Mouse (Mus musculus): Measurements from ENCODE around the gene Sept9. TPM values are rescaled to one million over a fixed set of nuclear protein-coding genes. Genes with fewer than 3 reads are reported as not detected.

The Sept9 gene
- polyA plus RNA-seq, 1 experiment from 2014 or later, result 96.5 TPM

DNA sequence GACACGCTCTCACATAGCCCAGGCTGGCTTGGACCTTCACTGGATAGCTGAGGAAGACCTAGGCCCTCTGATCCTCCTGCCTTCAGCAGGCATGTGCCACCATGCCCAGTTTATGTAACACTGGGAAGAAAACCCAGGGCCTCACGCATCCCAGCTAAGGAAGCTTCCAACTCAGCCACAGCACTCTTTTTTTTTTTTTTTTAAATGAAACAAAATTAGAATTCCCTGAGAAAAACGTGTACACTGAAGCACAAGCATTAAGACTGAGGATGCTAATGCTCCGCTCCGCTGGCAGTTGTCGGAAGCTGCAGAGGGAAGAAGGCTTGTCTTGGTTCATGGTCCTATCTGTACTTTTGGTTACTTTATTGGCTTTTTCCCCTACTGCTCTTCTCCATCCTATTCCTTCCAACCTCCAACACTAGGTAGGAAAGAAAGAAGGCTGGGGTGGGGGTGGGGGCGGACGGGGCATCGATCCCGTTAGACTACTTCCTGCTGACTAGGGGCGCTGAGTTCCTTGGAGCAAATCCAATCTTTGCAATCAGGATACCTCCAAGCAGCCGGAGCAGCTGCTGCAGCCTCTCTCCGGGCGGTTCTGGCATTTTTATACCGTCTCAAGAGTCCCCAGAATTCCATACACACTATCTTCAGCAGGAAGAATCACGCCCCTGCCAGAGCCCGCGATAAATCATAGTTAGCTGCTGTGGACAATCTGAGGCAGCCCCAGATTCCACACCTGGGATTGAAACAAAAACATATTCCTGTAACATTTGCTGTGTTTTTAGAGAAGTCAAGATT, 25.2 kb upstream of the Sept9 start:
- peak overlapping the region; percentile 20; the same call in 1 of the 2 replicates for H3K9ac ChIP-seq
- ATAC-seq (ENCODE audit: low FRiP score), result no peak
- H3K27me3 ChIP-seq (ENCODE audit: control insufficient read depth, insufficient read depth, low read length), result no peaks in the 10 kb centered on the region
- H3K36me3 ChIP-seq (replicated peaks; ENCODE audit: control insufficient read depth, insufficient read depth), result no peaks in the 10 kb centered on the region
- peak overlapping the region; percentile 38 for H3K4me2 ChIP-seq (replicated peaks)
- 42% methylated on average over 18 of the region's 18 CpGs for WGBS
- DNase-seq (ENCODE audit: low spot score), result no peak
- peaks cover 15% of the 10 kb centered on the region for H3K4me1 ChIP-seq (replicated peaks; ENCODE audit: control insufficient read depth, insufficient read depth, low read length)
- no peak overlapping the region for H3K4me3 ChIP-seq (replicated peaks; ENCODE audit: low read length)
- H3K27ac ChIP-seq, result peak overlapping the region; percentile 14; the same call in 1 of the 2 replicates
- H3K9me3 ChIP-seq (ENCODE audit: control insufficient read depth, low read length), result no peaks in the 10 kb centered on the region

GRCm38 (mm10) chr11:117174924-117175323, 24.5 kb upstream of the Sept9 start:
- Histone ChIP-seq H3K27me3 (ENCODE audit: control insufficient read depth, insufficient read depth, low read length) (no peaks in the 10 kb centered on the region), H3K36me3 (replicated peaks; ENCODE audit: control insufficient read depth, insufficient read depth) (no peaks in the 10 kb centered on the region), H3K4me1 (replicated peaks; ENCODE audit: control insufficient read depth, insufficient read depth, low read length) (peaks cover 13% of the 10 kb centered on the region), H3K9me3 (ENCODE audit: control insufficient read depth, low read length) (no peaks in the 10 kb centered on the region), H3K4me2 (replicated peaks) (peak overlapping the region; percentile 38), H3K4me3 (replicated peaks; ENCODE audit: low read length) (no peak overlapping the region), H3K27ac (peak overlapping the region; percentile 14; the same call in 1 of the 2 replicates), H3K9ac (peak overlapping the region; percentile 20; the same call in 1 of the 2 replicates)
- DNase-seq (ENCODE audit: low spot score) (no peak), ATAC-seq (ENCODE audit: low FRiP score) (no peak)
- WGBS, result 50% methylated on average over 15 of the region's 15 CpGs

DNA sequence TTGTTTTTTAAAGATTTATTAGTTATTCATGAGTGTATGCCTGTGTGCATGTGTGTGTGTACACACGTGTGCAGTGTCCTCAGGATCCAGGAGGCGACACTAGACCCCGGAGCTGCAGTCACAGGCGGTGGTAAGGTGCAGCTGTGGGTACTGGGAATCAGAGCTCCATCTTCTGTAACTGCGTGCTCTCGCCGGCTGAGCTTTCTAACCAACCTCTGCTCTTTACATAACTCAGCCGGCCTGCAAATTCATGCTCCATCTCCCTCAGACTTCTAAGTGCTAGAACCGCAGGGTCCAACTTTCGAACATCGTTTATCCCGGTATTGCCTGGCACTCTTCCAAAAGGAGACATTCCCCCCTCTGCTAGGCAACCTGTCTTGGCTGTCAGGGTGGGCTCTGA, 24.0 kb upstream of the Sept9 start:
- H3K36me3 ChIP-seq (replicated peaks; ENCODE audit: control insufficient read depth, insufficient read depth), result no peaks in the 10 kb centered on the region
- H3K9ac ChIP-seq, result no peak overlapping the region
- ATAC-seq (ENCODE audit: low FRiP score) (no peak), DNase-seq (ENCODE audit: low spot score) (no peak)
- H3K4me2 ChIP-seq (replicated peaks), result no peak overlapping the region
- no peaks in the 10 kb centered on the region for H3K27me3 ChIP-seq (ENCODE audit: control insufficient read depth, insufficient read depth, low read length)
- no peak overlapping the region for H3K4me3 ChIP-seq (replicated peaks; ENCODE audit: low read length)
- WGBS, result 76% methylated on average over 12 of the region's 12 CpGs
- H3K4me1 ChIP-seq (replicated peaks; ENCODE audit: control insufficient read depth, insufficient read depth, low read length), result peaks cover 9% of the 10 kb centered on the region
- no peaks in the 10 kb centered on the region for H3K9me3 ChIP-seq (ENCODE audit: control insufficient read depth, low read length)
- H3K27ac ChIP-seq, result no peak overlapping the region

- WGBS, result 43% methylated on average over 5 of the region's 5 CpGs
- Histone ChIP-seq H3K4me1 (replicated peaks; ENCODE audit: control insufficient read depth, insufficient read depth, low read length) (peaks cover 9% of the 10 kb centered on the region), H3K9me3 (ENCODE audit: control insufficient read depth, low read length) (no peaks in the 10 kb centered on the region; the same call in 1 of the 2 replicates), H3K4me3 (replicated peaks; ENCODE audit: low read length) (no peak overlapping the region), H3K36me3 (replicated peaks; ENCODE audit: control insufficient read depth, insufficient read depth) (no peaks in the 10 kb centered on the region), H3K9ac (no peak overlapping the region), H3K27ac (no peak overlapping the region), H3K4me2 (replicated peaks) (no peak overlapping the region), H3K27me3 (ENCODE audit: control insufficient read depth, insufficient read depth, low read length) (no peaks in the 10 kb centered on the region)
- no peak for DNase-seq (ENCODE audit: low spot score)
- peak; percentile 48; the same call in 1 of the 2 replicates for ATAC-seq (ENCODE audit: low FRiP score)
Measured at GRCm38 (mm10) chr11:117176304-117176703, 23.2 kb upstream of the Sept9 start.

GRCm38 (mm10) chr11:117176900-117177299, 22.6 kb upstream of the Sept9 start:
- H3K27ac ChIP-seq, result no peak overlapping the region
- ATAC-seq (ENCODE audit: low FRiP score), result 0 out of 2 replicates have a peak, but pooled peaks have one; percentile 17
- H3K4me2 ChIP-seq (replicated peaks), result no peak overlapping the region
- no peak overlapping the region for H3K4me3 ChIP-seq (replicated peaks; ENCODE audit: low read length)
- H3K36me3 ChIP-seq (replicated peaks; ENCODE audit: control insufficient read depth, insufficient read depth), result no peaks in the 10 kb centered on the region
- WGBS, result 76% methylated on average over 5 of the region's 5 CpGs
- no peak for DNase-seq (ENCODE audit: low spot score)
- peaks cover 2% of the 10 kb centered on the region; the same call in 1 of the 2 replicates for H3K9me3 ChIP-seq (ENCODE audit: control insufficient read depth, low read length)
- H3K9ac ChIP-seq, result no peak overlapping the region
- peaks cover 9% of the 10 kb centered on the region for H3K4me1 ChIP-seq (replicated peaks; ENCODE audit: control insufficient read depth, insufficient read depth, low read length)
- H3K27me3 ChIP-seq (ENCODE audit: control insufficient read depth, insufficient read depth, low read length), result no peaks in the 10 kb centered on the region

DNA sequence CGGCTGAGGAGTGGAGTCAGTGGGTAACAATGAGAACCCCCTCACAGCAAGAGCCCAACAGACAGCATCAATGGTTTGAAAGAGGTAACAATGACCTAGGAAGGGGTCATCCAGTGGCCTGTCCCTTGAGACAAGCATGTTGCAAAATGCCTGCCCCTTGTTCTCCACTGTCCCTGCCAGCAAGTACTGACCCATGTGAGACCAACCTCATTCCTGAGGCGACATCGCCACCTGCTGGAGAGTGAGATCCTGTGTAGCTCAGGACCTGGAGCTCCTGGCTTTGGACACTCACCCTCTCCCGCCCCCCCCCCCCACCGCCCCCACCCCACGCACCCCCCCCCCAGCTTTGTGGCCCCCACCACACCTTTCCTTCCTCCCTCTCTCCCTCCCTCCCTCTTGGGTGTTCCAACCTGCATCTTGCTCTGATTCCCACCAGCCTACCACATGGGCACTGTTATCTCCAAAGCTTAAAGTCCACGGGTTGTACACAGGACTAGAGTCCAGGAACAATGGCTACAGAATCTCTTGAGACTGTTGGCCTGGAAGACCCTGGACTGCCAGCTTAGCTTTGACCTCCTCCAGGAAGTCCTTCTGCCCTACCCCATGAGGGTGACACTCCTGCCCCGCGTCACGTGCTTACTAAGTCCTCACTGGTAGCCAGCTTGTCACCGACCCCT, 22.0 kb upstream of the Sept9 start:
- H3K27ac ChIP-seq, result no peak overlapping the region
- H3K4me3 ChIP-seq (replicated peaks; ENCODE audit: low read length), result no peak overlapping the region
- peaks cover 9% of the 10 kb centered on the region for H3K4me1 ChIP-seq (replicated peaks; ENCODE audit: control insufficient read depth, insufficient read depth, low read length)
- DNase-seq (ENCODE audit: low spot score) (peak; percentile 90), ATAC-seq (ENCODE audit: low FRiP score) (peak; percentile 69; the same call in 1 of the 2 replicates)
- H3K4me2 ChIP-seq (replicated peaks), result no peak overlapping the region
- no peak overlapping the region for H3K9ac ChIP-seq
- no peaks in the 10 kb centered on the region for H3K27me3 ChIP-seq (ENCODE audit: control insufficient read depth, insufficient read depth, low read length)
- WGBS, result 65% methylated on average over 8 of the region's 11 CpGs
- H3K36me3 ChIP-seq (replicated peaks; ENCODE audit: control insufficient read depth, insufficient read depth), result no peaks in the 10 kb centered on the region
- H3K9me3 ChIP-seq (ENCODE audit: control insufficient read depth, low read length), result peaks cover 7% of the 10 kb centered on the region; the same call in 1 of the 2 replicates

GRCm38 (mm10) chr11:117179902-117180301, 19.6 kb upstream of the Sept9 start:
- Histone ChIP-seq H3K9ac (no peak overlapping the region), H3K4me3 (replicated peaks; ENCODE audit: low read length) (no peak overlapping the region), H3K36me3 (replicated peaks; ENCODE audit: control insufficient read depth, insufficient read depth) (no peaks in the 10 kb centered on the region), H3K27me3 (ENCODE audit: control insufficient read depth, insufficient read depth, low read length) (no peaks in the 10 kb centered on the region), H3K4me1 (replicated peaks; ENCODE audit: control insufficient read depth, insufficient read depth, low read length) (peaks cover 1% of the 10 kb centered on the region), H3K4me2 (replicated peaks) (no peak overlapping the region), H3K9me3 (ENCODE audit: control insufficient read depth, low read length) (peaks cover 10% of the 10 kb centered on the region; the same call in 1 of the 2 replicates), H3K27ac (no peak overlapping the region)
- DNase-seq (ENCODE audit: low spot score) (no peak), ATAC-seq (ENCODE audit: low FRiP score) (no peak)
- 85% methylated on average over 5 of the region's 5 CpGs for WGBS

DNA sequence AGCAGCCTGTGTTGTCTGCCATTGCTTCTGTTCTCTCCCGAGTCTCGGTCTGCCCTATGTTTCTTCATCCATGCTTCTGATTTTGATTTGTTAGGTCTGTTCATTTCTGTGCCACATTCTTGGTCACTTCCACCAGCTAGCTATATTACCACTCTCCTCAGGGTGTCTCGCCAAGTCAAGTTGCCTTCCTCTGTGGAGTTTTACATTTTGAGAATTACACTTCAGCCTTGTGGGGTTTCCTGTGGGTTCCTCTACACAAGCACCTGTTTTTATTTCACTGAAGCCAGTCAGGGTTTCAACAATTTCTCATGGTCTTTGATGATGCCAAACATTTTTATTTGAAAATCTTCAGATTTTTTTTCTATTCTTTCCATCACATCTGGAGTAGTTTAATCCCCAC, 16.7 kb upstream of the Sept9 start:
- DNase-seq (ENCODE audit: low spot score) (no peak), ATAC-seq (ENCODE audit: low FRiP score) (no peak)
- Histone ChIP-seq H3K9me3 (ENCODE audit: control insufficient read depth, low read length) (peaks cover 10% of the 10 kb centered on the region; the same call in 1 of the 2 replicates), H3K9ac (no peak overlapping the region), H3K27me3 (ENCODE audit: control insufficient read depth, insufficient read depth, low read length) (no peaks in the 10 kb centered on the region), H3K36me3 (replicated peaks; ENCODE audit: control insufficient read depth, insufficient read depth) (no peaks in the 10 kb centered on the region), H3K4me3 (replicated peaks; ENCODE audit: low read length) (no peak overlapping the region), H3K4me1 (replicated peaks; ENCODE audit: control insufficient read depth, insufficient read depth, low read length) (no peaks in the 10 kb centered on the region), H3K27ac (no peak overlapping the region), H3K4me2 (replicated peaks) (no peak overlapping the region)
- WGBS, result 87% methylated on average over 3 of the region's 3 CpGs

DNA sequence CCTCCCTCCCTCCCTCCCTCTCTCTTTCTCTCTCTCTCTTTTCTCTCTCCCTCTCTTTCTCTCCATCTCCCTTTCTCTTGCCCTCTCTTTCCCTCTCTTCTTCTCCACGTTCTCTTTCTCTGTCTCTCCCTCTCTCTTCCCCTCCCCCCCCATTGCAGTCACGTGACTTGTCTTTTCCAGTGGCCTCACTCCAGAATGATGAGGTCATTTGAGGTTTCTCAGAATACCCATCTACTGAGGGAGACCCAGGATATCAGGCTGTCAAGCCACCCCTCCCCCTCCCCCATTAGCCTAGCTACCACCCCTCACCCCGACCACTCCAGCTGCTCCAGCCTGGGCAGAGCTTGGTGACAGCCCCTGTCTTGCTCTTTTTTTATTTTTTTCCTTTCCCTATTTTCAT, 16.2 kb upstream of the Sept9 start:
- Histone ChIP-seq H3K9me3 (ENCODE audit: control insufficient read depth, low read length) (peaks cover 10% of the 10 kb centered on the region; the same call in 1 of the 2 replicates), H3K27me3 (ENCODE audit: control insufficient read depth, insufficient read depth, low read length) (no peaks in the 10 kb centered on the region), H3K36me3 (replicated peaks; ENCODE audit: control insufficient read depth, insufficient read depth) (no peaks in the 10 kb centered on the region), H3K4me2 (replicated peaks) (no peak overlapping the region), H3K4me3 (replicated peaks; ENCODE audit: low read length) (no peak overlapping the region), H3K27ac (no peak overlapping the region), H3K9ac (no peak overlapping the region), H3K4me1 (replicated peaks; ENCODE audit: control insufficient read depth, insufficient read depth, low read length) (no peaks in the 10 kb centered on the region)
- WGBS, result 83% methylated on average over 2 of the region's 3 CpGs
- ATAC-seq (ENCODE audit: low FRiP score), result no peak
- no peak for DNase-seq (ENCODE audit: low spot score)

All from hindbrain, embryonic 14.5 days (tissue).